Mouse (Mus musculus): ENCODE measurements at regions not wholly inside any gene's neighbourhood (a gene's known extent, or its start where the extent isn't known, plus 50 kb on each side); places are given as distances from the start of the nearest gene placed in this dataset.

- no peak for TF ChIP-seq CTCF (IDR thresholded peaks at IDR 0.05; ENCODE audit: borderline replicate concordance, insufficient read depth, low read depth, low read length)
- TF ChIP-seq POLR2A (IDR thresholded peaks at IDR 0.05; ENCODE audit: borderline replicate concordance, insufficient read depth, low read length) = no peak
Observed at GRCm38 (mm10) chr3:72328066-72328465, 639.6 kb downstream of the Sis start.
